Mouse (Mus musculus): ENCODE data around the gene Ccne1.

DNA sequence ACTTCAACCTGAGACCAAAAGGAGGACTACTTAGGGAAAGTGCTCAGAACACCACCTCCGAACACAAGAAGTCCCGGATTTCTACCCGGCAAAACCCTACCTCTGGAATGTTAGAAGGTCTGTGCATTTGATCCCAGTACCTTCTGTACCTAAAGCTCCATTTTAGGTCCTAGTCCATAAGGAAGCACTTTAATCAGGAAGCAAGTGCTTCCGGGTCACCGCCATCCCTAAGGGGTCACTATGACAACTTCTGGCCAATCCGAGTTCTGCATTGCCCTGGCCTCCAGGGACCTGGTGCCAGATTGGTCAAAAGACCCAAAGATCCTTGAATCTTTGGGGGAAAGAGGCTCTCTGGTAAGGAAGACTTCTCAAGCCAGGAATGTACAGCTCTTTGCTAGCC, 31.8 kb downstream of the Ccne1 start:
- TF ChIP-seq CTCF (IDR thresholded peaks at IDR 0.05; ENCODE audit: control insufficient read depth, insufficient read depth, low read length) (no peak), POLR2A (IDR thresholded peaks at IDR 0.05; ENCODE audit: borderline replicate concordance, control insufficient read depth, low read depth, low read length) (no peak)
